Mouse (Mus musculus) heart, embryonic 11.5 days (tissue): ENCODE results near the gene Zfp518a. TPM values are rescaled to one million over a fixed set of nuclear protein-coding genes. Genes with fewer than 3 reads are reported as not detected.

Source experiments
- ATAC-seq: fragments of 200-750 bp; cut with Nextera tagmentation; replicated peaks from 2 replicates; pipeline ENCODE4 v1.8.0; 2017; ENCODE audit warnings: moderate library complexity; ENCODE audit not compliant: insufficient number of reproducible peaks, low FRiP score, low TSS enrichment
- H3K27ac ChIP-seq: fragments of 300-500 bp; sonication (generic); 2 replicates; pipeline ENCODE4 v1.5.1; 2014; ENCODE audit warnings: mild to moderate bottlenecking, low read depth, low read length
- H3K27me3 ChIP-seq: fragments of 300-500 bp; sonication (generic); 2 replicates; pipeline ENCODE4 v1.6.1; 2014; ENCODE audit warnings: mild to moderate bottlenecking, low read length, mixed read lengths; ENCODE audit not compliant: control insufficient read depth, insufficient read depth
- H3K36me3 ChIP-seq: fragments of 300-500 bp; sonication (generic); 2 replicates; pipeline ENCODE4 v1.6.1; 2014; ENCODE audit warnings: mild to moderate bottlenecking, low read length, moderate library complexity, mixed read lengths; ENCODE audit not compliant: control insufficient read depth, insufficient read depth
- H3K4me1 ChIP-seq: fragments of 300-500 bp; sonication (generic); 2 replicates; pipeline ENCODE4 v1.6.1; 2014; ENCODE audit warnings: low read length; ENCODE audit not compliant: control insufficient read depth, insufficient read depth
- H3K4me2 ChIP-seq: fragments of 300-500 bp; sonication (generic); 2 replicates; pipeline ENCODE4 v1.6.1; 2014; ENCODE audit warnings: mild to moderate bottlenecking, moderate library complexity
- H3K4me3 ChIP-seq: fragments of 300-500 bp; sonication (generic); 2 replicates; pipeline ENCODE4 v1.5.1; 2014; ENCODE audit warnings: low read depth, low read length
- H3K9ac ChIP-seq: fragments of 300-500 bp; sonication (generic); 2 replicates; pipeline ENCODE4 v1.6.1; 2014; ENCODE audit warnings: mild to moderate bottlenecking, low read depth, low read length, moderate library complexity
- H3K9me3 ChIP-seq: fragments of 300-500 bp; sonication (generic); replicated peaks from 2 replicates; pipeline ENCODE4 v1.6.1; 2016; ENCODE audit warnings: low read length; ENCODE audit not compliant: control insufficient read depth
- WGBS: fragments of 180-500 bp; shearing (Covaris S2); extraction: QIAGEN DNeasy Blood & Tissue Kit; methylation state at CpG from one replicate; pipeline ENCODE4 v1.1.7; 2014; ENCODE audit not compliant: insufficient replicate concordance; 5-methylcytosine and 5-hydroxymethylcytosine counted together
- microRNA-seq: library from miRNA; unstranded; fragments of <30 nt; microRNA quantifications from one replicate; pipeline ENCODE4, GENCODE M21; 2016; ENCODE audit warnings: borderline number of aligned reads
- polyA plus RNA-seq: library from polyadenylated mRNA; unstranded; fragments of >200 nt; fragmentation: Nextera tagmentation; extraction: Ambion mirVana; gene quantifications from 2 replicates; pipeline ENCODE4 v1.2.1, GENCODE M21; 2014

Gene Zfp518a
- polyA plus RNA-seq, 1 experiment from 2014 or later = 9.1 TPM

DNA sequence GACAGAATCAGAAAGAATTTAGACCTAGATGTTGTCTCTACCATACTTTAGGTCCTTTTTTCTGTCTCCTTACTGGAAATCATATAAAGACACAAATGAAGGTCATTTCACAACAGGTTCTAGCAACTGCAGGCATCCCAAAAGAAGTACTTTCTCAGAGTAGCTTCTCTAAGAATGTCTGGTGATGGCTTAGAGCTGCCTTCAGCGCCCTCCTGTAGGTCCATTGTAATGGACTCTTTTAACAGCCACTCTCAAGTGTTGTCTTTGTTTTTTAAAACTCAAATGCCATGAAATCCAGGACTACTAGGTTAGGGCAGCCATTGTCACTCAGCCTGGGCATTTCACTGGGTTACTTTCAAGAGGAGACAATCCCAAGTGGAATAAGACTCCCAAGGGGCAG is 64.5 kb downstream of the Zfp518a start:
- Histone ChIP-seq H3K4me2 (no peak overlapping the region), H3K36me3 (no peaks in the 10 kb centered on the region), H3K27me3 (no peaks in the 10 kb centered on the region), H3K4me3 (no peak overlapping the region), H3K9ac (no peak overlapping the region), H3K27ac (no peak overlapping the region), H3K9me3 (no peaks in the 10 kb centered on the region), H3K4me1 (no peaks in the 10 kb centered on the region)
- no peak for ATAC-seq
- WGBS = 60% methylated on average over 1 of the region's 1 CpGs

- Histone ChIP-seq H3K4me2 (no peak overlapping the region), H3K9me3 (no peaks in the 10 kb centered on the region), H3K27me3 (no peaks in the 10 kb centered on the region), H3K9ac (no peak overlapping the region), H3K4me3 (no peak overlapping the region), H3K36me3 (no peaks in the 10 kb centered on the region), H3K27ac (no peak overlapping the region), H3K4me1 (no peaks in the 10 kb centered on the region)
- no peak for ATAC-seq
- WGBS = 45% methylated on average over 12 of the region's 12 CpGs
Measured at GRCm38 (mm10) chr19:40962988-40963387, 68.5 kb downstream of the Zfp518a start.

- no peak for ATAC-seq
- Histone ChIP-seq H3K4me2 (no peak overlapping the region), H3K27ac (no peak overlapping the region), H3K4me1 (no peaks in the 10 kb centered on the region), H3K36me3 (no peaks in the 10 kb centered on the region), H3K27me3 (no peaks in the 10 kb centered on the region), H3K9ac (no peak overlapping the region), H3K4me3 (no peak overlapping the region), H3K9me3 (no peaks in the 10 kb centered on the region)
- 72% methylated on average over 3 of the region's 3 CpGs for WGBS
Measured at GRCm38 (mm10) chr19:40964367-40964891, 69.9 kb downstream of the Zfp518a start.

DNA sequence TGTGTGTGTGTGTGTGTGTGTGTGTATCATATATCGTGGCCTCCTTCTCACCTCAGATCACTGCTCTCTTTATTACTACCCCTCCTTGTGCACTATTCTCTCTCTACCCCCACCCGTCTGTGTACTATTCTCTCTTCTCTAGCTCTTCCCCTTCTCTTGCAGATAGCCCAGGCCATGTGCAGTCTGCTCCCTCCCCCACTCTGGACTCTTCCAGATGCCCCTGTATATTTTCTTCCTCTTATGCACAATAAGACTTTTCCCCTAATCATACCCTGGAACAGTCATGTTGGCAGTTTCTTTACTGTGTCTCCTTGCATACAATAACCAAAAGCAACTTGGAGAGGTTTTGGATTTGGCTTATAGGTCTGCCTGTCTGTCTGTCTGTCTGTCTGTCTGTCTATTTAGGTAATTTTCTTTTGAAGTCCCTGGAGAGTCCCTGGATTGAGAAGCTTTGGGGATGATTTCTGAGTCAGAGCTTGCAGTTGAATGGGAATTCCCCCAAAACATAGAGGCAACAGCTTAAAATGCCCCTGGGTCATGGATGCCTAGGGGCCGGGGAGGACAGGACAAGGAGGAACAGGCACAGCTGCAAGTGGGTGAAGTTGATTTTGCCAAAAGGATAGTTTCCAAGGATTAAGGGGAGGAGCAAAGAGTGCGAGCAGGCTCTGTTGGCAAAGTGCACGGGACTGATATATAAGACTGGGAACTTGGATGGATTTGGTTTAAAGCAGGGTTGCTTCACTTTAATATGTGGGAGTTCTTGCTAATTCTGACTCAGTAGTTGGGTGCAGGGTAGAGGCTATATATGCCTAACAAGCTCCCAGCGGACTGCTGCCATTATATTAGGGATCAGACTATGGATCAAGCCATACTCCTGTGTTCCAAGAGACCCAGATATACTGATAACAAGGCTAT is 70.7 kb downstream of the Zfp518a start:
- Histone ChIP-seq H3K36me3 (no peaks in the 10 kb centered on the region), H3K4me1 (no peaks in the 10 kb centered on the region), H3K9me3 (no peaks in the 10 kb centered on the region), H3K4me3 (no peak overlapping the region), H3K27me3 (no peaks in the 10 kb centered on the region), H3K27ac (no peak overlapping the region), H3K9ac (no peak overlapping the region), H3K4me2 (no peak overlapping the region)
- ATAC-seq = no peak
- WGBS = 77% methylated on average over 6 of the region's 6 CpGs

Small RNAs within 50 kb of the gene (microRNA-seq; reads per million reads assigned to microRNA genes)
- 0.34 reads per million for gene Mir8092

Other genes starting within 250 kb of the Zfp518a start
- gene Cc2d2b, start 146.0 kb upstream of the Zfp518a start, polyA plus RNA-seq = 0.57 TPM in 1 of 2 replicates, not detected in the other
- gene Ccnj, start 63.4 kb upstream of the Zfp518a start, polyA plus RNA-seq = 8.5 and 11.9 TPM in 2 replicates
- 0.18 and 0.21 TPM in 2 replicates for gene Blnk, start 99.8 kb downstream of the Zfp518a start, polyA plus RNA-seq
- not detected in 2 replicates for gene Dntt, start 134.6 kb downstream of the Zfp518a start, polyA plus RNA-seq
- gene Opalin, start 182.4 kb downstream of the Zfp518a start, polyA plus RNA-seq = 0.21 TPM in 1 of 2 replicates, not detected in the other